Mouse (Mus musculus) G1E (cell line): ENCODE results near the gene Plscr1.

ENCODE experiments used
- CTCF ChIP-seq: IDR thresholded peaks from 2 replicates; pipeline ENCODE4 v1.5.1; 2012; ENCODE audit warnings: low read depth, low read length, inconsistent platforms, mixed read lengths
- GATA1 ChIP-seq: IDR thresholded peaks from 2 replicates; pipeline ENCODE4 v1.6.1; 2012; ENCODE audit warnings: borderline replicate concordance, low read length, inconsistent platforms, mixed read lengths

DNA sequence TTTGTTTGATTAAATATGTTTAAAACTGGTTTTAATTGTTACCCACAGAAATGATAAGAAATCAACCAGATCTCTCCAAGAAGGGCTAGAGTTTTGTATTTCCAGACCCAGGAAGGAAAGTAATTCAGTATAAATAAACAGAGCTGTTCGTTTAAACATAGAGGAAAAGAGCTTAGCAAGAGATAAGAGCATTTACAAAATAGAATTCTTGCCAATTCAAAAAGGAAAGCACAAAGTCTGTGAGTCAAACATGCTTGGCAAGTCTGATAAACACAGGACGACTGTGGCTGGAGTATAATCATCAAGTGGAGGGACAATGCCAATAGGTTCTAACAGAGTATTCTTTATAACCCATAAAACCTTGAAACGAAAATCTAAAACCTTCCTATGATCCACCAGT lies 38.5 kb upstream of the Plscr1 start:
- no peak for TF ChIP-seq CTCF
- TF ChIP-seq GATA1 = no peak
